Mouse (Mus musculus) brain, embryonic 14.5 days (tissue): ENCODE data around the gene Hyal2.

Source experiments
- CTCF ChIP-seq: fragments of 200-500 bp; IDR thresholded peaks from 2 replicates; pipeline ENCODE4 v1.5.1; 2012; ENCODE audit warnings: inconsistent platforms, mild to moderate bottlenecking, moderate library complexity, borderline replicate concordance; ENCODE audit not compliant: insufficient read depth, insufficient read length; ENCODE audit errors: extremely low read depth
- POLR2A ChIP-seq: fragments of 200-500 bp; IDR thresholded peaks from 2 replicates; pipeline ENCODE4 v1.6.1; 2012; ENCODE audit warnings: mild to moderate bottlenecking, inconsistent platforms, borderline replicate concordance; ENCODE audit not compliant: poor library complexity, insufficient read depth, insufficient read length, severe bottlenecking; ENCODE audit errors: extremely low read depth

GRCm38 (mm10) chr9:107590773-107591060 is 23.0 kb downstream of the Hyal2 start:
- TF ChIP-seq POLR2A (no peak), CTCF (no peak)
